26 mouse cellular contexts compared by ENCODE assay signal in genomic region chr2:167939204-167939603, GRCm38 (mm10). TPM values are rescaled to one million over a fixed set of nuclear protein-coding genes. Genes with fewer than 3 reads are reported as not detected.
DNase-seq lines count a peak whose midpoint lies in the region; ATAC-seq and TF ChIP-seq lines count a peak whose summit lies in the region.
"Had no signal": no experiment of that assay in that cellular context is flagged by ENCODE, and none has a peak within 500 bp of the region (broad histone marks: within the 10 kb centered on the region; RNA-seq: fewer than 3 reads in every experiment).

No protein-coding gene starts in this region.

- H3K9ac ChIP-seq in heart, embryonic 11.5 days (ENCODE audit: low read depth, low read length), result no peak overlapping the region
- 0 out of 2 replicates have a peak overlapping the region, but pooled peaks have one; percentile 8 for H3K9ac ChIP-seq in heart, postnatal 0 days (replicated peaks; ENCODE audit: low read depth, low read length)
- H3K9ac ChIP-seq in limb, embryonic 14.5 days (ENCODE audit: low read depth, low read length, severe bottlenecking), result 0 out of 2 replicates have a peak overlapping the region, but pooled peaks have one; percentile 8
- H3K9ac ChIP-seq: hindbrain, embryonic 15.5 days; intestine, embryonic 15.5 days; limb, embryonic 15.5 days; liver, embryonic 14.5 days; lung, embryonic 14.5 days; midbrain, embryonic 12.5 days had no signal

- intact Hi-C loops in heart, postnatal 14 days (cut with DNase I), result no loop called here

- H3K27me3 ChIP-seq in heart, embryonic 11.5 days (ENCODE audit: control insufficient read depth, insufficient read depth, low read length), result no peaks in the 10 kb centered on the region
- H3K27me3 ChIP-seq in heart, postnatal 0 days (ENCODE audit: control insufficient read depth, insufficient read depth, low read length), result no peaks in the 10 kb centered on the region
- no peaks in the 10 kb centered on the region for H3K27me3 ChIP-seq in megakaryocyte, embryonic 14.5 days (replicated peaks)
- H3K27me3 ChIP-seq in limb, embryonic 14.5 days (ENCODE audit: control insufficient read depth, insufficient read depth, low read length), result no peaks in the 10 kb centered on the region
- H3K27me3 ChIP-seq: hindbrain, embryonic 15.5 days; intestine, embryonic 15.5 days; limb, embryonic 15.5 days; midbrain, embryonic 12.5 days; Patski had no signal

- no peaks in the 10 kb centered on the region for H3K9me3 ChIP-seq in heart, embryonic 11.5 days (replicated peaks; ENCODE audit: control insufficient read depth, low read length)
- H3K9me3 ChIP-seq in heart, postnatal 0 days (replicated peaks; ENCODE audit: control insufficient read depth, low read length), result no peaks in the 10 kb centered on the region
- H3K9me3 ChIP-seq in megakaryocyte, embryonic 14.5 days, result no peaks in the 10 kb centered on the region
- H3K9me3 ChIP-seq in limb, embryonic 14.5 days (ENCODE audit: control insufficient read depth, low read length), result no peaks in the 10 kb centered on the region
- H3K9me3 ChIP-seq: embryonic facial prominence, embryonic 10.5 days; forebrain, embryonic 10.5 days; G1E; hindbrain, embryonic 15.5 days; intestine, embryonic 15.5 days; limb, embryonic 15.5 days; midbrain, embryonic 12.5 days had no signal

- TF ChIP-seq POLR2A in limb, embryonic 14.5 days (IDR thresholded peaks at IDR 0.05; ENCODE audit: borderline replicate concordance, extremely low read depth, insufficient read depth, insufficient read length), result no peak

- H3K4me2 ChIP-seq in heart, embryonic 11.5 days, result no peak overlapping the region
- H3K4me2 ChIP-seq in heart, postnatal 0 days (ENCODE audit: low read depth, low read length), result no peak overlapping the region
- no peak overlapping the region for H3K4me2 ChIP-seq in limb, embryonic 14.5 days (replicated peaks; ENCODE audit: low read depth, low read length, severe bottlenecking)
- H3K4me2 ChIP-seq: hindbrain, embryonic 15.5 days; intestine, embryonic 15.5 days; limb, embryonic 15.5 days; lung, embryonic 14.5 days; midbrain, embryonic 12.5 days had no signal

- no peak for ATAC-seq in heart, embryonic 11.5 days (replicated peaks; ENCODE audit: insufficient number of reproducible peaks, low FRiP score, low TSS enrichment)
- ATAC-seq in heart, postnatal 0 days (ENCODE audit: insufficient read depth, low read depth), result no peak
- ATAC-seq in megakaryocyte, adult 5-6 weeks (ENCODE audit: poor library complexity, severe bottlenecking), result no peak
- ATAC-seq in limb, embryonic 14.5 days (ENCODE audit: low FRiP score, low read depth), result no peak
- ATAC-seq: forebrain, embryonic 16.5 days; intestine, embryonic 15.5 days; Patski had no signal

- no peak for TF ChIP-seq CTCF in heart, postnatal 0 days (IDR thresholded peaks at IDR 0.05; ENCODE audit: low read depth)

- no peak for DNase-seq in heart, adult 11 months
- DNase-seq in heart, postnatal 0 days (ENCODE audit: low spot score), result no peak
- DNase-seq in heart, postnatal 14 days, result no peak
- no peak for DNase-seq in limb, embryonic 14.5 days (ENCODE audit: low spot score)
- DNase-seq: adrenal gland, adult 2 months; cerebellum, adult 11-12 months; cerebellum, postnatal 10 days; gastrocnemius, postnatal 36 days; kidney, adult 9 months; kidney, postnatal 25 days; lung, embryonic 14.5 days; right cerebral cortex, postnatal 14 days had no signal

- no peak for TF ChIP-seq EP300 in heart, postnatal 0 days (IDR thresholded peaks at IDR 0.05; ENCODE audit: low read depth)

- 53% methylated on average over 4 of the region's 4 CpGs for WGBS in heart, embryonic 11.5 days (ENCODE audit: insufficient replicate concordance)
- WGBS in heart, postnatal 0 days, result 69% methylated on average over 4 of the region's 4 CpGs
- 24% methylated on average over 4 of the region's 4 CpGs for WGBS in limb, embryonic 14.5 days

- no peaks in the 10 kb centered on the region for H3K36me3 ChIP-seq in heart, embryonic 11.5 days (ENCODE audit: control insufficient read depth, insufficient read depth, low read length)
- no peaks in the 10 kb centered on the region for H3K36me3 ChIP-seq in heart, postnatal 0 days (replicated peaks; ENCODE audit: control insufficient read depth, insufficient read depth, low read length)
- H3K36me3 ChIP-seq in megakaryocyte, embryonic 14.5 days (replicated peaks; ENCODE audit: low read length), result peaks cover 77% of the 10 kb centered on the region
- H3K36me3 ChIP-seq in limb, embryonic 14.5 days (ENCODE audit: control insufficient read depth, insufficient read depth, low read length), result 0 out of 2 replicates have a peak, but pooled peaks cover 3% of the 10 kb centered on the region
- H3K36me3 ChIP-seq: hindbrain, embryonic 15.5 days; intestine, embryonic 15.5 days; limb, embryonic 15.5 days had no signal

- H3K4me3 ChIP-seq in heart, embryonic 11.5 days (ENCODE audit: low read depth, low read length), result no peak overlapping the region
- H3K4me3 ChIP-seq in heart, postnatal 0 days (ENCODE audit: low read depth, low read length), result no peak overlapping the region
- H3K4me3 ChIP-seq in megakaryocyte, embryonic 14.5 days (replicated peaks), result peak overlapping the region; percentile 80
- no peak overlapping the region for H3K4me3 ChIP-seq in limb, embryonic 14.5 days (replicated peaks; ENCODE audit: low read length)
- H3K4me3 ChIP-seq: embryonic facial prominence, embryonic 10.5 days; forebrain, embryonic 10.5 days; hindbrain, embryonic 15.5 days; intestine, embryonic 15.5 days; layer of hippocampus, adult 2 months; limb, embryonic 15.5 days; midbrain, embryonic 12.5 days had no signal

- peak overlapping the region; percentile 70; the same call in 1 of the 2 replicates for H3K27ac ChIP-seq in heart, embryonic 11.5 days (ENCODE audit: low read depth, low read length)
- no peak overlapping the region for H3K27ac ChIP-seq in heart, postnatal 0 days (ENCODE audit: low read depth)
- no peak overlapping the region for H3K27ac ChIP-seq in limb, embryonic 14.5 days (replicated peaks; ENCODE audit: low read depth, low read length)
- H3K27ac ChIP-seq: embryonic facial prominence, embryonic 10.5 days; forebrain, embryonic 10.5 days; hindbrain, embryonic 15.5 days; intestine, embryonic 15.5 days; layer of hippocampus, adult 2 months; limb, embryonic 15.5 days; liver, embryonic 14.5 days; midbrain, embryonic 12.5 days had no signal

- peaks cover 72% of the 10 kb centered on the region for H3K4me1 ChIP-seq in heart, embryonic 11.5 days (ENCODE audit: control insufficient read depth, insufficient read depth, low read length)
- H3K4me1 ChIP-seq in heart, postnatal 0 days (ENCODE audit: control insufficient read depth, insufficient read depth), result peaks cover 76% of the 10 kb centered on the region
- H3K4me1 ChIP-seq in megakaryocyte, embryonic 14.5 days, result peaks cover 100% of the 10 kb centered on the region
- H3K4me1 ChIP-seq in limb, embryonic 14.5 days (ENCODE audit: control insufficient read depth, insufficient read depth, low read length), result peaks cover 37% of the 10 kb centered on the region

RNA-seq across cellular contexts. Expression of gene Ptpn1, which starts 7.3 kb away (rescaled TPM):
- 43.5 and 46.7 TPM in 2 replicates for polyA plus RNA-seq in heart, embryonic 11.5 days (2014; fragmentation: Nextera tagmentation; extraction: Ambion mirVana)
- 22.0 and 28.8 TPM in 2 replicates for total RNA-seq in heart, postnatal 0 days (2014; rRNA removed; ENCODE audit: low replicate concordance)
- 36.5 and 37.9 TPM in 2 replicates for polyA plus RNA-seq in heart, postnatal 0 days (2015; fragmentation: Nextera tagmentation; extraction: Ambion mirVana)
- total RNA-seq in heart, postnatal 14 days (2021), result 10 to 100 TPM; 24.0 to 27.8 TPM
- polyA plus RNA-seq in megakaryocyte, embryonic 14.5 days (2012; ENCODE audit: insufficient read depth, low replicate concordance), result 120 and 139 TPM in 2 replicates
- total RNA-seq in megakaryocyte, adult 5-6 weeks (2015), result 49.1 and 54.8 TPM in 2 replicates
- 145 and 151 TPM in 2 replicates for total RNA-seq in megakaryocyte, adult 5-6 weeks (2017)
- 27.3 and 31.1 TPM in 2 replicates for polyA plus RNA-seq in limb, embryonic 14.5 days (2012; rRNA removed)
- polyA plus RNA-seq in limb, embryonic 14.5 days (2014; fragmentation: Nextera tagmentation; extraction: Ambion mirVana), result 41.5 and 49.0 TPM in 2 replicates
